Mouse (Mus musculus): ENCODE results near the gene Pakap.
"Not testable (repeated sequence)": the region's sequence is repeated elsewhere in the genome, so short reads cannot be mapped to it uniquely, and the experiment has no call there.

Gene Pakap

GRCm38 (mm10) chr4:57883520-57884421 lies 315.8 kb downstream of the Pakap start:
- DNase-seq (ENCODE audit: low read depth): peak; percentile 57

GRCm38 (mm10) chr4:57884511-57884910 lies 316.5 kb downstream of the Pakap start:
- DNase-seq (ENCODE audit: low read depth): no peak

DNA sequence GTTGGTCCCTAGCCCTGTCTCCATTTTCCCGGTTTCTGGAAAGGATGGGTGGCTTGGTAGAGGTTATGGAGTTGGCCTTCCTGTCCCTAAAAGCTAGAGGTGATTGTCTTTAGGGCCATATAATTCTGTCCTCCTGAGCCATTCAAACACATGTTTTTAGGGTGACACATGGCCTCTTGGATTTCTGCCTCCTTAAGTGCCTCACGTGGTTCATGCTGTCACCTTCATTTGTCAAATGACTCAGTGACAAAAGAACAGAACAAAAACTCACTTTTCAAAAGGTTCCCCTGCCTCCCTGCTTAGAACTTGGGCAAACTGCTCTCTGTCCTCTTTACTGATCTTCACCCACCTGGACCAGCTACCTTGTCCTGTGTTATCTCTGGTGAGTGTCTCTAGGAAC lies 317.2 kb downstream of the Pakap start:
- DNase-seq (ENCODE audit: low read depth): no peak

GRCm38 (mm10) chr4:57886066-57886887 lies 318.3 kb downstream of the Pakap start:
- peak; percentile 48 for DNase-seq (ENCODE audit: low read depth)

DNA sequence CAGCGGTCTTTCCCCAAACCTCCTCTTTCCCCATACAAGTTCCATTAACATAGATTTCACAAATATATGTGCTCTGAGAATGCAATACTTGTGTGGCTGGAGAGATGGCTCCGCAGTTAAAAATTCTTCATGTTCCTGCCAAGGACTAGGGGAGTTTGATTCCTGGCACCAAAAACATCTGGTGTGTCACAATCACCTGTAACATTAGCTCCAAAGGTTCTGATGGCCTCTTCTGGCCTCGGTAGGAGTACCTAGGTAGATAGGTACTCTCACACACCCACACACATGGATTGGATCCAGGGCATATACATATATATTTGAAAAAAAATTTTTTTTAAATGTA lies 318.9 kb downstream of the Pakap start:
- no peak for DNase-seq (ENCODE audit: low read depth)

- DNase-seq (ENCODE audit: low read depth): no peak
Measured at GRCm38 (mm10) chr4:57888246-57888645, 320.3 kb downstream of the Pakap start.

- not testable (repeated sequence) for DNase-seq (ENCODE audit: low read depth)
Measured at GRCm38 (mm10) chr4:57888978-57889377, 321.0 kb downstream of the Pakap start.

DNA sequence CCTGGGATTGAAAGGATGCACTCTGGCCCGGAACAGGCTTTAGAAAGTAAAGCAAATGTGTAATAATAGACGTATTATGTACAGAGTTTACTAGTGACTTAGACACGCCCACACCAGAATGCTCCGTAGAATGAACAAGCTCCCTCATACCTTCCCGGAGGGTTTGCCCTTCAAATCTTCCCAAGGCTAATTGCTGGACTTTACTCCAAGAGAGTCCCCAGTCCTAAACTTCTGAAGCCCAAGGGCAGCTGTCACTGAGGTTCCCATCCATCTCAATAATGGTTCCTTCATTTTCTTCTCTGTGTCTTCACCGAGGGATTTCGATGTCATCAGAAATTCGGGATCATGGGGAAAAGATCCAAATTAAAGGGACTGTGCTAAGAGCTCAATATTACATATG lies 321.8 kb downstream of the Pakap start:
- no peak for DNase-seq (ENCODE audit: low read depth)

DNA sequence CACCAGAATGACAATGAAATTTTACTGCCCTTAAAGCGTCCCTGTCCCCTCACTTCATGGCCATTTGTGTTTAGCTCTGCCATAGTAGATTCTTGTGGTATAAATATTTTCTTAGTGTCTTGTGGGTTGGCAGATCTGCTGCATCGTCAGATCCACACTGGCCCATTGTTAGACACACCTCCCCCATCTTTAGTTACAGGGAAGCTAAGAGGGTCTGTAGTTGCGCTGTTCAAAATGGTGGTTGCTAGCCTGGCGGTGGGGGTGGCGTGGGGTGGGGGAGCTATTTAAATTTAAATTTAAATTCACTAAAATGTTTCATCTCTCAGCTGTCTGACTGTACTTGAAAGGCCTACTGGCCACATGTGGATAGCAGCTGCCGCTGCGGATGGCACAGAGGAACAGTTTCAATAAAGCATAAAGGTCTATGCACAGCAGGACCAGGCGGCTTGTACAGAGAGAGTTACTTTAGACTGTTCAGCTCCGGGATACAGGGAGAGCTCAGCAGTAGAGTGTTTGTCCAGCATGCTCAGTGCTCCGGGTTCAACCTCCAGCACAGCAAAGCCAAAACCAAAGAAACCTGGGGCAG lies 324.1 kb downstream of the Pakap start:
- DNase-seq (ENCODE audit: low read depth): no peak

DNA sequence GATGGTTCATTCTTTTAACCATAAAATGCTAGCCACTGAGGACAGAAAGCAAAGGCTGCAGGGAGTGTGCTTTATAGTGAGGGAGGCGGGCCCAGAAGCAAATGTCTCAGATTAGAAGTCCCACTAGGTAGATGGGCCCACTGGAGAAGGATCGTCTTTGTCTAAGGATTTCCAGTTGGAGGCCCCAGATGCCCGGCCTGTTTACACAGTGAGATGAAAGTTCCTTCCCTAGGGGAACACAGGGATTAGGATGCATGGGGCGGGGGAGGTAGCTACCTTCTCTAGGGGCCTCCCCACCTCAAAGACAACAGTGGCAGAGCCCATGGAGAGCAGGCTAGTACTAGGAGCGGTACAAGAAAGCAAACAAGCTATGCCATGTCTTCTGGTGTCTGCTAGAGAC lies 327.2 kb downstream of the Pakap start:
- DNase-seq (ENCODE audit: low read depth): no peak

DNA sequence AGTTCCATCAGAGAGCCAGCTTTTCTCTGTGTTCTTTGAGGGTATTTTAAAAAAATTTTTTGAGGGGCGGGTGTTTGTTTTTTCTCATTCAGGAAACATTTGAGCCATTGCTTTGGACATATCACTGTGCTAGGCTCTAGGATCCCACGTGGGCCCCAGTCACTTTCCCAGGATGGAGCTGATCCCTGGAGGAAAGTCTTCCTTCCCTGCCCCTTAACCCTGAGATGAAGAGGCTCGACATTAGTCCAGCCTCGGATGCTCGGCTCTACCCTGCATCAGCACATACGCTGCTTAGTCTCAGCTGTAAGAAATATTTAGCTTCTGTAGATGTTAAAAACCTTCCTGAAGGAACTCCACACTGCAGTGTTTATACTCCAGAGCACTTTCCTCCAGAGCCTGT lies 327.9 kb downstream of the Pakap start:
- no peak for DNase-seq (ENCODE audit: low read depth)

DNA sequence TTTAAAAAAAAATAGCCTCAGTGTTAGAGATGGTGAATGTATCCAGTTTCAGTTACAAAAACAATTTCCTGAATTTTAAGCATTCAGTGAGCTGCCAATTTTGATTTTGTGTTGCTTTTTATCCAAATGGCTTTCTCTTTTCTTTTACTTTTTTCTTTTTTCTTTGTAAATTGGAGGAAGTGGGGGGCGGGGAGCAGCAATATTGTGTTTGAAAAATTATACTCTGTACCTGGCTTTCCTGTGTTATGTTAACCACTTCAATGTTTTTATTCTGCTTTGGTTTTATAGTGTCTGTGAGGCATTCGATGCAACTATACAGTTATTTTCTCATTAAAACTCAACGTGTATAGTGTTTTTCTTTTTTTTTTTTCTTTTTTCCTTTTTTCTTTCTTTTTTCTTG lies 328.7 kb downstream of the Pakap start:
- no peak for DNase-seq (ENCODE audit: low read depth)

DNA sequence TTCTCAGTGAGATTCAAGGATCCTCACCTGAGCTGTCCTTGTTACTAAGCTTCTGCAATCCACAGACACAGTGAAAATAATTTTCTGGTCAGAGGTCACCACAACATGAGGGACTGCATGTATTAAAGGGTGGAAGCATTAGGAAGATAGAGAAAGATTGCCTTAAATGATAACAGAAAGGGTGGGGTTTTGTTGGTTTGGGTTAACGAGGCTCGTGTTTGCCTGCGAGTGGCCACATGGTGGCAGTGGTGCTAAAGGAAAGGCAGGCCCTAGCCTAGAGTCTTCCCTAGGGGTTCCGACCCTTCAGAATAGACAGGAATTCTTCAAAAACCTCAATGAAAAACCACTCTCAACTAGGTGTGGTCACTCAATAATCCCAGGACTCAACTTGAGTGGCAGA lies 333.2 kb downstream of the Pakap start:
- DNase-seq (ENCODE audit: low read depth): peak; percentile 51

DNA sequence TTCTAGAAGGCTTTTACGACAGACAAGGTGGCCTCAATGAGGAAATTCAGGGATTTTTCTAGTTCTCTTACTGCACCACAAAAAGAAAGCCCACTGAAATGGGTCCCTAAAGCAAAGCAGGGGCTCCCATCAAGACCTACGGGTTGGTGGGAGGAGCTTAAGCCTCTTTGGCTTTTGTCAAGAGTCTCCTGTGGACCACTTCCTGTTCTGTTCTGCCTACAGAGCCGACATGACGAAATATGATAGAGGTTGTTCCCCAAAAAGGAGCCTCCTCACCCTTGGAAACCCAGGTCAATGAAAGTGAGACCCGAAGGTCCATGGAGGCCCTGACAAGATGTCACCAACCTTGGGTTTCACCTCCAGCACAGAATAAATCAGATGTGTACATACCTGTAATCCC lies 334.6 kb downstream of the Pakap start:
- DNase-seq (ENCODE audit: low read depth): peak; percentile 13

DNA sequence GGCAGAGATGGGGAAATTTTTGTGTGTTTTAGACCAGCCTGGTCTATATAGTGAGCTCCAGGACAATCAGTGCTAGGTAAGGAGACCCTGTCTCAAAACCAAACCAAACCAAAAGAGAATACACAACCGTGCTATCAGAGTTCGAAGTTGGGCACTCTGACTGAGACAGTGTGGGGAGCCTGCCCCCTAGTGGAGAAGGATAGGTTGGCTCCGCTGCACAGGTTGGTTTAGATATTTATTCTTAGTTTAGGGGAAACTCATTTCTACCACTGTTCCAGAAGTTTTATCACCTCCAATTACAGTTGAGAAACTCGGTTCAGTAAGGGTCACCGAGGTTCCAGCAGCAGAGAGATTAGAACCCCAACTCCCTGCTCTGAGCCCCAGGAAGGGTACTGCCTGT lies 336.2 kb downstream of the Pakap start:
- DNase-seq (ENCODE audit: low read depth): peak; percentile 58

- DNase-seq (ENCODE audit: low read depth): no peak
Measured at GRCm38 (mm10) chr4:57904638-57905037, 336.7 kb downstream of the Pakap start.

- no peak for DNase-seq (ENCODE audit: low read depth)
Measured at GRCm38 (mm10) chr4:57906708-57907107, 338.7 kb downstream of the Pakap start.

- DNase-seq (ENCODE audit: low read depth): peak; percentile 38
Measured at GRCm38 (mm10) chr4:57908860-57909259, 340.9 kb downstream of the Pakap start.

GRCm38 (mm10) chr4:57913021-57913420 lies 345.0 kb downstream of the Pakap start:
- DNase-seq (ENCODE audit: low read depth): no peak

DNA sequence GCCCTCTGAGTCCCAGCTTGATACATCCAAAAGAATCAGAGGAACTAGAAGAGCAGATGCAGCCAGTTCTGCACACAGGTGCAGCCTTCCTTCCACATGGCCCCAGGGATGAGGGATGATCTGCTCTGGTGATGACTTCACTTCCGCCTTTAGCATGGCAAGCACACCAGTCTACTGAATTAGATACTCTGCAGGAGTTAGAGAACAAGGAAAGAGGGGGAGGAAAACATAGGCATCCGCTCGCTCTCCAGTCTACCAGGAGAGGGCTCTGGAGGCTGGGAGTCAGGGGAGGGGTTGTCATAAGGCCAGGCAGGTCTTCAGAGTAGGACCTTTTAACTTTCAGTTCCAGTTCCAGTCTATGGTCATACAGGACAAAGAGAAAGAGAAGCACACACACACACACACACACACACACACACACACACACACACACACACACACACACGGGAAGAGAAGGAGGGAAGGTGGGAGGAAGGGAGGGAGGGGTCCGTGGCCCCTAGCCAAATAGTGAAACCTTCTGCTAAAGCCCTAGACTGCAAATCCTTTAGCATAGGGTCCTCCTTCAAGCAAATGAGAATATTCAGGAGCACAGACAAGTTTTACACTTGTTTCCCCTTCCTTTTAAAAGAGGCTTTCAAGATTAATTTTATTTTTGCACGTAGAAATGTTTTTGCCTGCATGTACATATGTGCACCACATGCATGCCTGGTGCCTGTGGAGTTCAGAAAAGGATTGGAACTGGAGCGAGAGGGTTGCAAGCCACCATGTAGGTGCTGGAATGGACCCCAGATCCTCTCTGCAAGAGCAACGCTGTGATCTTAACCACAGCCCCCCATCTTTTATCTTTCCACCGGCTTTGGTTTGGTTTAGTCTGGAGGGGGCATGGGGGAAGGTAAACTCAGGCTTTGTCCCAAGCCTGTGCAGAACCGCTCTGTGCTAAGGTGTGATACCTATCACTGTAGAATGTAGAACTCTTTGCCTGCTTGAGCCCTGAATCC lies 346.5 kb downstream of the Pakap start:
- no peak for DNase-seq (ENCODE audit: low read depth)

DNA sequence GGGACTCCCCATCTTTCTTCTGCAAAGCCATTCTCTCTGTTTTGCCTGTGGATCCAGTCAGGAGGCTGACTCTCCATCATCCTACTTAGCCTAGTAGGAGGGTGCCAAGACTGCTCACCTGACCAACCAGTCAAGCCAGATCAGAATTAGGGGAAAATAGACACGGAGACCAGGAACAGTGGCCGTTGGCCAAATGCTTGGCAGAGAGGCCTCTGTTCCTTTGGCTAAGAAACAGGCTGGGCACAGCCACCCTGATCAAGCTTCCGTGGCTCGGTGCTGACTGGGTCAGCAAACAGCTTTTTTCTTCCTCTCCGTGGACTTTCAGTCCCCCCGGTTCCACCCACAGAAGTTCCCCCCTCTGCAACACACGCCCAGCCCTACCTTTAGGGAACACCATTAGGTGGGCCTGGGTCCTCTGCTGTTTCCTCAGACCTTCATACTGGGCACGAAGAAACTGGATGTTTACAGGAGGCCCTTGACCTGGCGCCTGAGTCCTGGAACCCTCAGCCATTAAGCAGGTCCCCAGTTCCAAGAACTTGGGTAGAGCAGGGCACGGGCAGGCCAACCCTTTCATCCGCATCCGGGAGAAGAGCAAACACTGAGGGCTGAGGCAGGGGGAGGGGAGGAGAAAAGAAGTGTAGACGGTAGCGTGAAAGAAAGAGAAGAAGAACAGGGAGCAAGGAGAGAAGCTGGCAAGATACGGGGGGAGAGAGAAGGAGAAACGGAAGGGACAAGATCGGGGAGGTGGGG lies 347.4 kb downstream of the Pakap start:
- DNase-seq (ENCODE audit: low read depth): no peak
